Mouse (Mus musculus) spleen, postnatal 36 days (tissue): ENCODE data around the gene Per1.

ENCODE experiments used
- DNase-seq, 2 experiments: peaks; one replicate each; pipeline ENCODE4 v3.0.0; 2022; ENCODE audit warnings: low spot score in 2 of 2, mixed read lengths in 1 of 2

Gene Per1

DNA sequence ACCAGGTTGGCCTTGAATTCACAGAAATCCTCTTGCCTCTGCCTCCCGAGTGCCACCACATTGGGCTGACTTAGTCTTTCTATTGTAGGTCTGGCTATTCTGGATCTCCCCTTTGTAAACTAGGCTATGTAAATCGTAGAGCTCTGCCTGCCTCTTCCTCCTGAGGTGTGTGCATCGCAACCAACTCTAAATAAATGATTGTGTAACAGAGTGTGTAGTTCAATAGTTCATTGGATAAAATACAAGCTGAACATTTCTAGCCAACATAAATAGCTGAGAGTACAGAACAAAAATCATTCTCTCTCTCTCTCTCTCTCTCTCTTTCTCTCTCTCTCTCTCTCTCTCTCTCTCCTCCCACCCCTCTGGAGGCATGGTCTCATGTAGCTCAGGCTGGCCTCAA is 19.6 kb downstream of the Per1 start:
- no peak for DNase-seq

DNA sequence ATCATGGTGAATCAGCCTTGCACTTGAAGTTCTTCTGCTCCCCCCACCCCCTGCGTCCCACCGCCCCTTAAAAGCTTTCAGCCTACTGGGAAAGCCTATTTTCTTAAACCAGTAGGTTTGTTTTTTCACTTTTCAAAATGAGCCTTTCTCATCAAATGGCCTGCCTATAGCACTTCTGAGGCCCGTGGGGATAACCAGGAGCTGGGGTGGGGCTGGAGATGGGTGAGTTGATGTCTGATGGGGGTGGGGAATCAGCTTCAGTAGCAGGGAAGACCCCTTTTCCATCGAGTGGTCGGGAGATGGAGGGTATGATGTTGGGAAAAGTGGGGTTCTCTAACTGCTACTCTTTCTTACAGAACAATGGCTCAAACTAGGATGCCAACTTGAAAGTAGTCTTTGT is 21.8 kb downstream of the Per1 start:
- DNase-seq = no peak

DNA sequence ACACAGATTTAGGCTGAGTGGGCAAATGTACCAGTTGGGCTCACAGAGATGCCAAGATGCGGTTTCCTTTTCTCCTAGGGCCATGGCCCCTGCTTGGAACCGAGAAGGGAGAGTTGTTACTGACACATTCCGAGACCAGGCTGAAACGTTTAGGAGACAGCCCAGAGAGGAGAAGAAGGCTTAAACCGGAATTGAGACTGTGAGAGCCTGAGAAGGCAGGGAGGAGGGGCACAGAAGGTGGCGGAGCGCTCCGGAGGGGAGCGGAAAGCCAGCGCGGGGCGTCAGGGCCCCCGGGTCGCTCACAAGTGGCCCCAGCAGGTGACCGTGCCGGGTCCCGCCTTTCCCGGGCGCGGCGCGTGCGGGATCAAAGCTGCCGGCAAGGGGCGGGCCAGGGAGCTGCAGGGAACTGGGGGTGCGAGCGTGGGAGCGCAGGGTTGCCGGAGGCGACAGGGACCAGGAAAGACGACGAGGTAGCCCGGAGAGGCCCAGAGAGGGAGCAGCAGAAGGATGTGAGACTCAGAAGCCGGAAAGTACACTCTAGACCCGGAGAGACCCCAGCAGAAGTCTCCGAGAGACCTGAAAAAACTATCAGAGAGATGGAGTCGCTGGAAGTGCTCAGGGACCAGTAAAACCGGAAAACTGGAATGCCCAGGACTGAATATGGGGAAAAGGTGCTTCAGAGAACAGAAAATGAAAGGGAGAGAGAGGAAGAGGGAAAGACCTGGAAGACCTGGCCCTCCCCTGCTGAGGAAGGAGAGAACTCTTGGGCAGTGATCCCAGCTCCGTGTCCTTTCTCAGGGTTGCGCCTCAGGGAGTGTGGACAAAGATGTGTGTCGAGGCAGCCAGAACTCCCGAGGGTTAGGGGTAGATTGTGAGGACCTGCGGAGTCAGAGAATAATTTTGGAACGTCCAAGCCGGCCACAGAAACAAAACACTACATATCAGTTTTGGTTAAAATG is 23.0 kb downstream of the Per1 start:
- DNase-seq = peak; percentile 66 to 70

DNA sequence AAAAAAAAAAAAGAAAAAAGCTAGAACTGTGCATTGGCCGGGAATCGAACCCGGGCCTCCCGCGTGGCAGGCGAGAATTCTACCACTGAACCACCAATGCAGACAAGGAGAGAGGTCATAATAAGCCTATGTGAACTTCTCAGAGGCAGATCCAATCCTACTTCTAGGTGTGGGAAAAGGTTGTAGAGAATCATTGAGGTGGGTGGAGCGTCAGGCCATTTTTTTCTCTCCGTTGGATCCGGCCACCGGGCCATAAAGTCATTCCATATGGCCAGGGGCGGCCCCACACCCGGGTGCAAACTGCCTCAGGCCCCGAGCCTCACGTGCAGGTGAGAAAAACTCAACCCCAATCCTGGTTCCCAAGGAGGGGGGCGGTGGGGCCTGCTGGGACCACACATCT is 23.7 kb downstream of the Per1 start:
- peak; percentile 76 to 88 for DNase-seq

DNA sequence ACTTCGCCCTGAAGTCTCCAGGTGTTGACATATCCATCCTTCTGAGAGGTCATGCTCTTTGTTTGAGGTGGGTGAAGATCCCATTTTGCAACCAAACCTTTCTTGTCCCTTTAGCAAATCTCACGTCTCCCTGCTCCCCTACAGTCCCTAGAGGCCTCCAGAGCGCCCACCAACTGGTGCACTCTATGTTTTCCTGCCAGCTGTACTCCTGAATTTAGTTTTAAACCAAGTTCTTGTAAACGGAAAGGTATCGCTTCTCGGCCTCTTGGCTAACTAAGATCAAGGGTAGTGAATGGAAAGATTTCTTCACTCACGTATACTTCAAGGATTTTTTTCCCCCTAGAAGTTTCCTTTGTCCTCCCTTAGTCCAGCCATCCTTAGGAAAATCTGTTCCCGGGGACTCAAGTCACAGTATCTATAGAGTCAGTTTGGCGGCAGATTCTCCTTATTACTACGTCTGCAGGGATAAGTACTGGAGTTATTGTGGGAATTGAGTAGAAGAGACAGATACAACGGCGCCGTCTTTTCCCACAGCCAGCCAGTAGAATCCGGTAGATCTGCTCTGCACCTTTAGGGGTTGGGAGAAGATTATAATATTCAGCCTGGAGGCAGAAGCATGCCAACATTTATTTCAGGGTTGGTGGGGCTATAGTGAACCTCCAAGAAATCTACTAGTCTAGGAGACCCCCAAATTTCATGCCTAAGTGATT is 24.6 kb downstream of the Per1 start:
- no peak for DNase-seq

DNA sequence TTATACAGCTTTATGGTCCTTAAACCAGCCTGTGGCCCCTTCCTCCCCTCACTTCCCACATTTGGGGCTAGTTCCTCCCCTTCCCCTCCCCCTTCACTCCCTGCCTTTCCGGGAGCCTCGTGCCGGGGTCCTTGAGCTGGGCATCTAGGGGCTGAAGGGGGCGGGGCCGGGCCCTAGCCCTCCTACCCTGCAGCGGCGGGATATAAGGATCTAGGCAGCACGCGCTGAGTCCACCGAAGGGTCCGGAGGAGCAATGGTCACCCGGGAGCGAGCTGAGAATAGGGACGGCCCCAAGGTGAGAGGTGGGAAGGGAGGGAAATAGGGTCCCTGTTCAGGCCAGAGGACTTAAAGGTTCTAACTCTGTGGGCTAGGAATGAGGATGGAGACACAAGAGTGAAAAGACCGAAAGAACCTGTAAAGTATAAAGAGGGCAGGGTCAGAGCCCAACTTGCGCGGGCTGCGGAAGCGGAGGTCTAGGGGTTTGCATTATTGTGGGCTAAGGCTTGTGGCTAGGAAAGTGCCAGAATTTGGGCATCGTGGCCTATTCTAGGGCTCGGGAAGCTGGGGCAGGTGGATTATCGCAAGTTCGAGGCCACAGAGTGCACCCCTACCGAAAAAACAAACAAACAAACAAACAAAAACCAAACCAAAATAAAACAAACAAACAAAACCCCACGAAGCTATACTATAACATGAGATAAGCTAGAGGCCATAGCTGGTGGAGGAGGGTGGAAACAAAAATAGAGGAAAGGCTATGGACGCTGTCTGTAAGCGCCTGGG is 25.4 kb downstream of the Per1 start, which contains the start of gene Hes7:
Gene Hes7, plus strand, starts transcription at position 184 of the 780 bp plus-strand sequence.
- DNase-seq = no peak

DNA sequence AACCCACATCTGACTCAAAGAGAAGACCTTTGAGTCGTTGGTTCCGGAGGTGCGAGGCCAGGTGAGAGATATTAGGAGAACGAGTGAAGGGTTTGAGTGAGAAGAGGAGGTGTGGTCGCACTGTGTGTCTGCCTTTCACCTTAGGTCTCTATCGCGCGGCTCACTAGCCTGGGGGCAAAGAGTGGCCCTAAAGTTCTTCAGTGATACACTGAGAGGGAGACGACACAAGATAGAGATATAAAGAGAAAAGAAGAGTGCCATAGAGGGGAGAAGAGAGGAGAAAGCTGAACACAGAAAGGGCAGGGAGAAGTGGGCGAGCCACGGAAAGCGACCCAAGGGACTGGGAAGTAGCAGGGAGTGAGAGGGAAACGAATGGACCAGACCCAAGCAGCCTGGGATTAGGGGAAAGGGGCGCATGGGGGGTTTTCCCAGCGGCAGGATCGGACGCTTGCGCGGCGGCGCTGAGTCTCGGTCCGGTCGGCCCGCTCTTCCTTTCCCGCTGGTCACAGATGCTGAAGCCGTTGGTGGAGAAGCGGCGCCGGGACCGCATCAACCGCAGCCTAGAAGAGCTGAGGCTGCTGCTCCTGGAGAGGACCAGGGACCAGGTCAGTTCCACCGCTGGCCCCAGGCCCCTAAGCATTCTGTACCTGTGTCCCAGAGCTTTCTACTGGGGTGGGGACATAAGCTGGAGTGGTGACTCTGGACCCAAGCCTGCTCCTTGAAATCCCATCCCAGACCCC is 26.2 kb downstream of the Per1 start:
- DNase-seq = no peak

DNA sequence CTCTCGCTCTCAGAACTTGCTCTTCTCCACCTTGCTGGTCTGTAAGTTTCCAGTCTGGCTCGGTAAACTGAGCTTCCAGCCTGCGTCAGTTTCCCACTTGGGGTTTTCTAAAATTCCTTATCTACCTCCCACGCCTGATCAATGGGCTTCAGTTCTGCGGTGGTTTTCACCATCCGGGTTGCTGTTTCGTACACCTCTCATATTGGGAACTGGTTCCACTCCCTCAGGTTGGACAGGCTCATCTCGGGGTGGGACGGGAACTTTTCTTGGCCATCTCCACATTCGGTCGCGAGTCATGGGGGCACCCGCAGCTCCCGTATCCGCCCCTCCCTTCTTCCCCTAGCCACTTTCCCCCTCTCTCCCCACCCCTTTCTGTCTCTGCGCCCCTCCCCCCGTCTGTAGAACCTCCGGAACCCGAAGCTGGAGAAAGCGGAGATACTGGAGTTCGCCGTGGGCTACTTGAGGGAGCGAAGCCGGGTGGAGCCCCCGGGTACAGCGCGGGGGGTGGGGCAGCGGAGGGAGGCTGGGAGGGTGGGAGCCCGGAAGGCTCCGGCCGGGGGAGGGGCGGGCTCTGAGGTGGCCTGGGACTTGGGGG is 26.8 kb downstream of the Per1 start:
- DNase-seq = no peak

DNA sequence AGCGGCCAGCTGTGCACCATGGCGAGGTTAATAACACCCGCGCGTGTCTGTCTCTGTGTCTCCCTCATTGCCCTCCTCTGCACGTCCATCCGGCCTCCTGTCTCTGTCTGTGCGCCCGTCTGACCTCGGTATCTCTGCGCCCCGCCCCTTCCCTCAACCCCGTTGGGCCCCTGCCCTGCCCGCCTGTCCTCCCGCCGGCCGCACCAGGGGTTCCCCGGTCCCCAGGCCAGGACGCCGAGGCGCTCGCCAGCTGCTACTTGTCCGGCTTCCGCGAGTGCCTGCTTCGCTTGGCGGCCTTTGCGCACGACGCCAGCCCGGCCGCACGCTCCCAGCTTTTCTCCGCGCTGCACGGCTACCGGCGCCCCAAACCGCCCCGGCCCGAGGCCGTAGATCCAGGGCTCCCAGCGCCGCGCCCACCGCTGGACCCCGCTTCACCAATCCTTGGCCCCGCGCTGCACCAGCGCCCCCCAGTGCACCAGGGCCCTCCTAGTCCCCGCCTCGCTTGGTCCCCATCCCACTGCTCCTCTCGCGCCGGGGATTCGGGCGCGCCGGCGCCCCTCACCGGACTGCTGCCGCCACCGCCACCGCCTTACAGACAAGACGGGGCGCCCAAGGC is 27.4 kb downstream of the Per1 start, which contains the start of gene 9130213A22Rik:
Gene 9130213A22Rik, minus strand, starts transcription at position 254 of the 616 bp plus-strand sequence.
- DNase-seq = peak; percentile 80 to 85

DNA sequence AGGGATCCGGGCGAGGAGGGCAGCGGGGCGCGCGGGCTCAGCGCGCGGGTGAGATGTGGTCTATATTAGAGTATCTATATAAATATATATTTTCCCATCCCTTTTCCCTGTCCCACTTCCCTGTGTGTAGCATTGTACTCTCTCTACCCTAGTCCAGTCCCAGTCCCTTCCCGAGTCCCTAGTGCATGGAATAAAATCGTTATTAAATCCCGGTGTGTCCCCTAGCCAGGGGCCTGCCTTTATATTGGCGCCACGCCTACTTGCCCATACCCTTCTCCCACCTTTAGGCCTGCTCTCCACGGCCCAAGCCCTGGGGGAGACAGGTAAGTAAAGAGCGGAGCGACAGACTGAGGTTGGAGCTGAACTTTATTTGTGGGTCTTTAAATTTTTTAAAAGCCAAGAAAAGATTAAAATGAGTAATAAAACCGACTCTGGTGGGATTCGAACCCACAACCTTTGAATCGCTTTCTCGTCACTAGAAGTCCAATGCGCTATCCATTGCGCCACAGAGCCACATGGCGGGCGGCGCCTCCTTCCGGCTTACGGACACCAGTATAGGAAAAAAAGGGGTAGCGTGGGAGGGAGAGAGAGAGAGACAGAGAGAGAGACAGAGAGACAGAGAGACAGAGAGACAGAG is 28.2 kb downstream of the Per1 start:
- peak; percentile 88 to 91 for DNase-seq

DNA sequence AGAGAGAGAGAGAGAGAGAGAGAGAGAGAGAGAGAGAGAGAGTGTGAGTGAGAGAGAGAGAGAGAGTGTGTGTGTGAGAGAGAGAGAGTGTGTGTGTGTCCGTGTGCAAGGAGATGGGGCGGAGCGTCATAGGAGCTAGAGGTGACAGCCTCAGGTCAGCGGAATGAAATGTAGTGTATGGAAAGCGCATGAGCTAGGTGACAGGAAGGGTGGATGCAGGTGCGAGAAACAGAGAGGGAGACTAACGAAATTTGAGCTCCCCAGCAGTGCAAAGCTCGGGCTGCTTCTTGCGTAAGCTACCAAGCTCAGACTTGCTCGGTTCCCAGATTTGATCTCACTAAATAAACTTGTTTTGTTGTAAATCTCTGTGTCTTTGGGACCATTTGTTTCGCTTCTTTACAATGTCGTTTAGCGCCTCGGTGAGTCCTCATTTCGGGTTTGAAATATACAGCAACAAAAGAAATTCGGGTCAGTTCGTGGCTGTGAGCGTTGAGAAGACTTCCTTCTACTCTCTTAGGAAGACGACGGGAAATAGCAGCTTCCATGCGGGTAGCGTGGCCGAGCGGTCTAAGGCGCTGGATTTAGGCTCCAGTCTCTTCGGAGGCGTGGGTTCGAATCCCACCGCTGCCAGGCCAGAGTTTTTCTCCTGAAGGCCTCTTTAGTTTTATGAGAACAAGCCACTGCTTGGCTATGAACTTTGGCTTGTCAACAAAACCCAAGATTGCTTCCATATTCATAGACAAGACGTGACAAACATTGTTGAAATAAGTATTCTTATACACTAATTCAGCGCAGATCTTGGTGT is 28.9 kb downstream of the Per1 start:
- DNase-seq = peak; percentile 75 to 78

DNA sequence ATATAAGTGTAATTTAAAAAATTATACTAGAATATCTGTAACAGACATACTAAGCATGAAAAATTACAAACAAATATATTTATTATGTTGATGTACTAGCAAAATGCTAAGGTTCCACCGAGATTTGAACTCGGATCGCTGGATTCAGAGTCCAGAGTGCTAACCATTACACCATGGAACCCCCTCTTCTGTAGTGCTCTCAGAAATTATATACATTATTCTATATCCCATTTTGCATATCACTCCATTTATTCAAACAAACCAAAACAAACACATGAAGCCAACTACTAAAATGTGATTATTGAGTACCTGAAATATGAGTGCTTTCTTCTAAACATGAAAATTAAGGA is 29.5 kb downstream of the Per1 start:
- DNase-seq = peak; percentile 59 to 76

DNA sequence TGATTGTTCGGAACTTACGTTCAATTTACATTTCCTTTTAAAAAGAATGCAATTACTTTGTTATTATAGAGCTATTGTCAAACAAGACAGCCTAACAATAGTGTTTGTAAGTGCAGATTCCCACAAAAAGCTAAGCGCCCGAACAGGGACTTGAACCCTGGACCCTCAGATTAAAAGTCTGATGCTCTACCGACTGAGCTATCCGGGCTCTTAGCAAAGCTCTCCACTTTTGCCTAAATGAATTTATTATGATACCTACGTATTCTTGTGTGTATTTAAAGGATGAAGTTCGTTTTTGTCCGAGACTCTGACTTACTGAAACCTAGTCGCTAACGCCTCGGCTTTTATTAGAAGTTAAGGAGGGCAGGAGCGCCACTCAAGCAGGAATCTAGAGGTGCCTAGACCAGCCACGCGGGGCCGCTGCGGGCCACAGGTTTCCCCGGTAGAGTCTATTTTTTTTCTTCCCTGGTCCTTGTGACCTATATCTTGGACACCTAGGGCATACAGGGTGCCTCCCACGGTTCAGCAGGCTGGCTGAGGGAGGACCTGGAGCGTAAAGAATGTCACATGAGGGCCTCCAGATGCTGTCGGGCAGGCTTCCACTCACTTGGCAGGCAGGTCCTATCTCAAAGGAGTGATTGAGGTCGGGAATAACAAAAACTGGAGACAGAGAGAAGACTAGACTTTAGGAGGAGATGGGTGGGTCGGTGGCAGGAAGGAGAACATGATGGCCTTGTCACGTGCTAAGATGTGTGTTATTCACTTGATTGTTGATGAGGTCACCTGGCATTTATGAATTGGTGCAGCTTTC is 30.2 kb downstream of the Per1 start:
- peak; percentile 74 to 83 for DNase-seq

DNA sequence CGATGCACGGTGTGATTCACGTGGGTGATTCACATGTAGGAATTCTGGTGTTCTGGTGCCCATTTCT is 30.7 kb downstream of the Per1 start, which contains the start of gene Aloxe3:
Gene Aloxe3, plus strand, starts transcription at position 45 of the 67 bp plus-strand sequence.
- no peak for DNase-seq

DNA sequence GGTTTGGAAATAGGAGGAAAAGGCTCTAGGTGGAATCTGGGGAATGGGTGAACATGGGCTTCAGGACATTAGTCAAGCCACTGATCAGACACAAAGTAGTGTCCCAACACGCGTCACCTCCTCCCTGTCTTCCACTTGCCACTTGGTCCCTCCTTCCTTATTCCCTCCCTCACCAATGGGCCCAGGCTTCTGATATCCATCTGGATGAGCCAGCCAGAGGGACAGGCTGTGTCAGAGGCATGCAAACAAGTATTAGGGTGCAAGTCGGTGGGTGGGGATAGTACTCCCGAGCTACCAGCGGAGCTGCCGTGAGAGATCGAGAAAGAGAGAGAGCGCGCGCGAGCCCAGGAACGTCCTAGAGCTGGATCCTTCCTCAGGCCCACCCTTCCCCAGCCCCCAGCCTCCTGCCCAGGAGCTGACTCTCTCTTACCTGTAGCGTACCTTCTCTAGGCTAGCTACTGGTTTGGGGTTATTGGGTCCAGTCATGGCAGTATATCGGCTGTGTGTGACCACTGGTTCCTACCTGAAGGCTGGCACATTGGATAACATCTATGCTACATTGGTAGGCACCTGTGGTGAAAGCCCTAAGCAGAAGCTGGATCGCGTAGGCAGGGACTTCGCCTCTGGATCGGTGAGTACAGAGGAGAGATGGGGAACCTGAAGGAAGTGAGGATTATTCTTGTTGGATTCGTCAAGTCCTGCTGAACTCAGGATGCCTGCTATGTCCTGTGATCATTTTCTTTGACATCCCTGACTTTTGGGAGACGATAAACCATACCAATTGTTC is 31.1 kb downstream of the Per1 start:
- DNase-seq = no peak

DNA sequence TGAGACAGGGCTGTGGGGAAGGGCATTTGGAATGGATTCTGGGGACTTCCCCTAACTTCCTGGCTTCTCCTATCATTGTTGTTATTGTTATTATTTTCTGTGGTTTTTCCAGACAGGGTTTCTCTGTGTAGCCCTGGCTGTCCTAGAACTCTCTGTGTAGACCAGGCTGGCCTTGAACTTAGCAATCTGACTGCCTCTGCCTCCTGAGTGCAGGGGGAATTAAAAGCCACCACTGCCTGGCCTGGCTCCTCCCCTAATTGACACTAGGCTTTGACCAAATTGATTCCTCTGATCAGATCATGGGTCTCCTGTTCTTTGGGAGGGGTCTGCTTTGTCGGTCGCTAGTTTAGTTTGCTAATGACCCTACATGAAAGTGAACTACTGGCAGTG is 31.7 kb downstream of the Per1 start:
- DNase-seq = no peak

DNA sequence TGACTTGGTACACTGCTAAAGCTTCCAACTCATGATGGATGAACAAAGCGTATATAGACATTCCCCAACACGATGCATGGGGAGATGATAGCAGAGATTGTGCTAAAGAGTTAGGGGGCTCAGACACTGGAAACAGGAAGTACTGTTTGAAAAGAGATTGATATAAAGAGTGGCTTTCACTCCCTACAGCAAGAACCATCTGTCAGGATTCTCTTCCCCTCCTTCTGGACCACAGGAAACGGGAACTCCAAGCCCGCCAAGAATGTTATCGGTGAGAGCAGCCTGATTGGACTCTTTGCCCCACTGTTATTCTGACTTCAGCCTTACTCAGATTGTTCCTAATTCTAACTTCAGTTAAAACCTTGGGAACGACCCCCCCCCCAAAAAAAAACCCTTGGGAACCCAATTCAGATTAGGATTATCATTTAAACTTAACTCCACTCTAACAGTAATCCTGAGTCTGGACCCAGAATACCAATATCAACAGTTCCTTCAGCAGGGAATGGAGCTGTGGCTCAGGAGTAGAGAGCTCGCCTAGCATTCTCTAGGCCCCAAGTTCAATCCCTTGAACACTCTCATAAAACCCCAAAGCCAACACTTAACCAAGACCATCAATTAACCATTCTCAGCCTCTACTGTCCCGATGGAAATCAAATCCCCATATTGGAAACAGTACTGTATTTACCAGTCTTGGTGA is 33.6 kb downstream of the Per1 start:
- DNase-seq = no peak

DNA sequence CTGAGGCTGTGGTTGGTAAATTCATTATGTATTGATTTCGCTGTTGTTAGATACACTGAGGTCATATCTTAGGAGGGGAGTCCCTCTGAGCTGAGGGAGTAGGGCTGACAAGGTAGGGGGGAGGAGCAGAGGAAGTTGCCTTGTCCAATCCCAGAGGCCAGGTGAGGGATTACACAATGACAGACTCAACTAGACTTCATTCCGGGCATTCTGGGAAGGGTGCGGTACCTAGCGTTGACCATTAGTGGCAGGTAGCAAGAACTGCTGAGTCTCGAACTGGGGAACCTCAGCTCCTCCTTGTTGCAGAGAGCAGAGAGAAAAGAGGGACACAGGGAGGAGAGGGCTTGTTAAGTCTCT is 38.5 kb downstream of the Per1 start:
- DNase-seq = no peak
